Mouse (Mus musculus) adrenal gland, adult 2 months (tissue): ENCODE measurements around the gene Rnf224. TPM values are rescaled to one million over a fixed set of nuclear protein-coding genes. Genes with fewer than 3 reads are reported as not detected.
"Not testable (repeated sequence)": the region's sequence is repeated elsewhere in the genome, so short reads cannot be mapped to it uniquely, and the experiment has no call there.

Source experiments
- DNase-seq: peaks from one replicate; pipeline ENCODE4 v3.0.0; 2021
- long read RNA-seq: library from polyadenylated mRNA; stranded (forward); transcript quantifications from one replicate; pipeline ENCODE4 v2.0.0, GENCODE M21; 2021
- polyA plus RNA-seq: library from polyadenylated mRNA; depleted of rRNA; stranded (reverse); fragments of >200 nt; gene quantifications from 2 replicates; pipeline ENCODE4 v1.2.3, GENCODE M21; 2012; rRNA removed
- total RNA-seq, 2 experiments: library from RNA; stranded (reverse); gene quantifications; 2 replicates each; pipeline ENCODE4 v1.2.3; 2021

Gene Rnf224
- not detected for total RNA-seq
- polyA plus RNA-seq, result not detected in 2 replicates
- long read RNA-seq, result 0 reads

- DNase-seq, result no peak
Observed at GRCm38 (mm10) chr2:25236614-25237013, at the start of gene Rnf224. Gene Rnf224, minus strand, starts transcription at chr2:25236787.

GRCm38 (mm10) chr2:25286314-25286713, 49.7 kb upstream of the Rnf224 start:
- DNase-seq, result no peak

- no peak for DNase-seq
Observed at GRCm38 (mm10) chr2:25285551-25285950, 49.0 kb upstream of the Rnf224 start.

GRCm38 (mm10) chr2:25278928-25279882, 42.6 kb upstream of the Rnf224 start:
- DNase-seq, result peak; percentile 75

GRCm38 (mm10) chr2:25273010-25273409, 36.4 kb upstream of the Rnf224 start:
- no peak for DNase-seq

- no peak for DNase-seq
Observed at GRCm38 (mm10) chr2:25272515-25272914, 35.9 kb upstream of the Rnf224 start.

- peak; percentile 98 for DNase-seq
Observed at GRCm38 (mm10) chr2:25271827-25272511, 35.4 kb upstream of the Rnf224 start, which contains the start of the genes Ssna1 and Anapc2. Gene Ssna1, minus strand, starts transcription at chr2:25272438. Gene Anapc2, plus strand, starts transcription at chr2:25272478.

GRCm38 (mm10) chr2:25267746-25268309, 31.2 kb upstream of the Rnf224 start:
- DNase-seq, result no peak

- no peak for DNase-seq
Observed at GRCm38 (mm10) chr2:25267241-25267640, 30.7 kb upstream of the Rnf224 start.

GRCm38 (mm10) chr2:25266720-25267119, 30.1 kb upstream of the Rnf224 start:
- peak; percentile 24 for DNase-seq

GRCm38 (mm10) chr2:25265897-25266656, 29.5 kb upstream of the Rnf224 start:
- no peak for DNase-seq

GRCm38 (mm10) chr2:25264851-25265250, 28.3 kb upstream of the Rnf224 start:
- DNase-seq, result no peak

- no peak for DNase-seq
Observed at GRCm38 (mm10) chr2:25264286-25264660, 27.7 kb upstream of the Rnf224 start.

- DNase-seq, result no peak
Observed at GRCm38 (mm10) chr2:25263623-25264285, 27.2 kb upstream of the Rnf224 start.

- peak; percentile 70 for DNase-seq
Observed at GRCm38 (mm10) chr2:25262795-25263622, 26.4 kb upstream of the Rnf224 start.

GRCm38 (mm10) chr2:25262291-25262767, 25.7 kb upstream of the Rnf224 start, which contains the start of gene Tprn:
Gene Tprn, plus strand, starts transcription at chr2:25262618.
- peak; percentile 98 for DNase-seq

- no peak for DNase-seq
Observed at GRCm38 (mm10) chr2:25261870-25262269, 25.3 kb upstream of the Rnf224 start.

- no peak for DNase-seq
Observed at GRCm38 (mm10) chr2:25258887-25259286, 22.3 kb upstream of the Rnf224 start.

- DNase-seq, result not testable (repeated sequence)
Observed at GRCm38 (mm10) chr2:25257250-25257649, 20.7 kb upstream of the Rnf224 start.
